Mouse (Mus musculus): ENCODE results near the gene Aldh3b2. TPM values are rescaled to one million over a fixed set of nuclear protein-coding genes. Genes with fewer than 3 reads are reported as not detected.

The Aldh3b2 gene
- 0.44 TPM for polyA plus RNA-seq (2014; fragmentation: Illumina TruSeq; extraction: RNeasy Lipid Tissue Mini Kit (QIAGEN cat#74804); ENCODE audit: low read depth, low replicate concordance)

GRCm38 (mm10) chr19:3972229-3972628, at the start of gene Aldh3b2:
Gene Aldh3b2 (plus strand): TSS chr19:3972328.

GRCm38 (mm10) chr19:3929211-3929941, 42.8 kb upstream of the Aldh3b2 start, which contains the start of gene Aldh3b1:
Gene Aldh3b1 (minus strand): TSS chr19:3929808.

GRCm38 (mm10) chr19:3935032-3935895, 36.9 kb upstream of the Aldh3b2 start, which contains the start of gene Unc93b1:
Gene Unc93b1 (plus strand): TSS chr19:3935186.

GRCm38 (mm10) chr19:3958470-3958869, 13.7 kb upstream of the Aldh3b2 start, which contains the start of gene Aldh3b3:
Gene Aldh3b3 (plus strand): TSS chr19:3958645.

GRCm38 (mm10) chr19:3986334-3986733, 14.2 kb downstream of the Aldh3b2 start, which contains the start of gene Acy3:
Gene Acy3 (plus strand): TSS chr19:3986570.

GRCm38 (mm10) chr19:3992416-3992815, 20.3 kb downstream of the Aldh3b2 start, which contains the start of gene Tbx10:
Gene Tbx10 (plus strand): TSS chr19:3992752.

GRCm38 (mm10) chr19:4000119-4000900, 28.2 kb downstream of the Aldh3b2 start, which contains the start of the genes Nudt8 and Gm49405:
Gene Nudt8 (plus strand): TSS chr19:4000580.
Gene Gm49405 (plus strand): TSS chr19:4000626.

GRCm38 (mm10) chr19:4003112-4003511, 31.0 kb downstream of the Aldh3b2 start, which contains the start of gene Doc2g:
Gene Doc2g (plus strand): TSS chr19:4003313.

GRCm38 (mm10) chr19:4012432-4013022, 40.4 kb downstream of the Aldh3b2 start, which contains the start of gene Ndufv1:
Gene Ndufv1 (minus strand): TSS chr19:4012806.

Other genes with a start within 250 kb of the Aldh3b2 start
- gene Kmt5b, start 204.9 kb upstream of the Aldh3b2 start, polyA plus RNA-seq (2014; fragmentation: Illumina TruSeq; extraction: RNeasy Lipid Tissue Mini Kit (QIAGEN cat#74804); ENCODE audit: low read depth, low replicate concordance): 242 TPM
- 66.4 TPM for gene Chka, start 120.6 kb upstream of the Aldh3b2 start, polyA plus RNA-seq (2014; fragmentation: Illumina TruSeq; extraction: RNeasy Lipid Tissue Mini Kit (QIAGEN cat#74804); ENCODE audit: low read depth, low replicate concordance)
- gene Tcirg1, start 65.2 kb upstream of the Aldh3b2 start, polyA plus RNA-seq (2014; fragmentation: Illumina TruSeq; extraction: RNeasy Lipid Tissue Mini Kit (QIAGEN cat#74804); ENCODE audit: low read depth, low replicate concordance): 3.8 TPM
- 5.1 TPM for gene Ndufs8, start 59.6 kb upstream of the Aldh3b2 start, polyA plus RNA-seq (2014; fragmentation: Illumina TruSeq; extraction: RNeasy Lipid Tissue Mini Kit (QIAGEN cat#74804); ENCODE audit: low read depth, low replicate concordance)
- gene Aldh3b1, start 42.5 kb upstream of the Aldh3b2 start, polyA plus RNA-seq (2014; fragmentation: Illumina TruSeq; extraction: RNeasy Lipid Tissue Mini Kit (QIAGEN cat#74804); ENCODE audit: low read depth, low replicate concordance): 0.50 TPM
- gene Unc93b1, start 37.1 kb upstream of the Aldh3b2 start, polyA plus RNA-seq (2014; fragmentation: Illumina TruSeq; extraction: RNeasy Lipid Tissue Mini Kit (QIAGEN cat#74804); ENCODE audit: low read depth, low replicate concordance): 1.8 TPM
- not detected for gene Aldh3b3, start 13.7 kb upstream of the Aldh3b2 start, polyA plus RNA-seq (2014; fragmentation: Illumina TruSeq; extraction: RNeasy Lipid Tissue Mini Kit (QIAGEN cat#74804); ENCODE audit: low read depth, low replicate concordance)
- 1.1 TPM for gene Acy3, start 14.2 kb downstream of the Aldh3b2 start, polyA plus RNA-seq (2014; fragmentation: Illumina TruSeq; extraction: RNeasy Lipid Tissue Mini Kit (QIAGEN cat#74804); ENCODE audit: low read depth, low replicate concordance)
- gene Tbx10, start 20.4 kb downstream of the Aldh3b2 start, polyA plus RNA-seq (2014; fragmentation: Illumina TruSeq; extraction: RNeasy Lipid Tissue Mini Kit (QIAGEN cat#74804); ENCODE audit: low read depth, low replicate concordance): not detected
- gene Nudt8, start 28.3 kb downstream of the Aldh3b2 start, polyA plus RNA-seq (2014; fragmentation: Illumina TruSeq; extraction: RNeasy Lipid Tissue Mini Kit (QIAGEN cat#74804); ENCODE audit: low read depth, low replicate concordance): not detected
- 0.47 TPM for gene Gm49405, start 28.3 kb downstream of the Aldh3b2 start, polyA plus RNA-seq (2014; fragmentation: Illumina TruSeq; extraction: RNeasy Lipid Tissue Mini Kit (QIAGEN cat#74804); ENCODE audit: low read depth, low replicate concordance)
- not detected for gene Doc2g, start 31.0 kb downstream of the Aldh3b2 start, polyA plus RNA-seq (2014; fragmentation: Illumina TruSeq; extraction: RNeasy Lipid Tissue Mini Kit (QIAGEN cat#74804); ENCODE audit: low read depth, low replicate concordance)
- gene Ndufv1, start 40.5 kb downstream of the Aldh3b2 start, polyA plus RNA-seq (2014; fragmentation: Illumina TruSeq; extraction: RNeasy Lipid Tissue Mini Kit (QIAGEN cat#74804); ENCODE audit: low read depth, low replicate concordance): 8.4 TPM
- 27.6 TPM for gene Gstp1, start 65.7 kb downstream of the Aldh3b2 start, polyA plus RNA-seq (2014; fragmentation: Illumina TruSeq; extraction: RNeasy Lipid Tissue Mini Kit (QIAGEN cat#74804); ENCODE audit: low read depth, low replicate concordance)
- gene Gstp2, start 73.7 kb downstream of the Aldh3b2 start, polyA plus RNA-seq (2014; fragmentation: Illumina TruSeq; extraction: RNeasy Lipid Tissue Mini Kit (QIAGEN cat#74804); ENCODE audit: low read depth, low replicate concordance): 2.6 TPM
- not detected for gene Gstp3, start 87.2 kb downstream of the Aldh3b2 start, polyA plus RNA-seq (2014; fragmentation: Illumina TruSeq; extraction: RNeasy Lipid Tissue Mini Kit (QIAGEN cat#74804); ENCODE audit: low read depth, low replicate concordance)
- gene Cabp2, start 109.2 kb downstream of the Aldh3b2 start, polyA plus RNA-seq (2014; fragmentation: Illumina TruSeq; extraction: RNeasy Lipid Tissue Mini Kit (QIAGEN cat#74804); ENCODE audit: low read depth, low replicate concordance): not detected
- gene Cdk2ap2, start 124.9 kb downstream of the Aldh3b2 start, polyA plus RNA-seq (2014; fragmentation: Illumina TruSeq; extraction: RNeasy Lipid Tissue Mini Kit (QIAGEN cat#74804); ENCODE audit: low read depth, low replicate concordance): 4.7 TPM
- gene Pitpnm1, start 127.7 kb downstream of the Aldh3b2 start, polyA plus RNA-seq (2014; fragmentation: Illumina TruSeq; extraction: RNeasy Lipid Tissue Mini Kit (QIAGEN cat#74804); ENCODE audit: low read depth, low replicate concordance): 0.63 TPM
- 0.47 TPM for gene Aip, start 153.5 kb downstream of the Aldh3b2 start, polyA plus RNA-seq (2014; fragmentation: Illumina TruSeq; extraction: RNeasy Lipid Tissue Mini Kit (QIAGEN cat#74804); ENCODE audit: low read depth, low replicate concordance)
- gene Gpr152, start 167.5 kb downstream of the Aldh3b2 start, polyA plus RNA-seq (2014; fragmentation: Illumina TruSeq; extraction: RNeasy Lipid Tissue Mini Kit (QIAGEN cat#74804); ENCODE audit: low read depth, low replicate concordance): not detected
- gene Cabp4, start 171.7 kb downstream of the Aldh3b2 start, polyA plus RNA-seq (2014; fragmentation: Illumina TruSeq; extraction: RNeasy Lipid Tissue Mini Kit (QIAGEN cat#74804); ENCODE audit: low read depth, low replicate concordance): 0.66 TPM
- gene Coro1b, start 176.3 kb downstream of the Aldh3b2 start, polyA plus RNA-seq (2014; fragmentation: Illumina TruSeq; extraction: RNeasy Lipid Tissue Mini Kit (QIAGEN cat#74804); ENCODE audit: low read depth, low replicate concordance): 53.4 TPM
- gene Ptprcap, start 181.3 kb downstream of the Aldh3b2 start, polyA plus RNA-seq (2014; fragmentation: Illumina TruSeq; extraction: RNeasy Lipid Tissue Mini Kit (QIAGEN cat#74804); ENCODE audit: low read depth, low replicate concordance): 10.0 TPM
- 3.2 TPM for gene Rps6kb2, start 191.0 kb downstream of the Aldh3b2 start, polyA plus RNA-seq (2014; fragmentation: Illumina TruSeq; extraction: RNeasy Lipid Tissue Mini Kit (QIAGEN cat#74804); ENCODE audit: low read depth, low replicate concordance)
- 1.9 TPM for gene Carns1, start 203.2 kb downstream of the Aldh3b2 start, polyA plus RNA-seq (2014; fragmentation: Illumina TruSeq; extraction: RNeasy Lipid Tissue Mini Kit (QIAGEN cat#74804); ENCODE audit: low read depth, low replicate concordance)
- gene Tbc1d10c, start 219.0 kb downstream of the Aldh3b2 start, polyA plus RNA-seq (2014; fragmentation: Illumina TruSeq; extraction: RNeasy Lipid Tissue Mini Kit (QIAGEN cat#74804); ENCODE audit: low read depth, low replicate concordance): 1.2 TPM
- 90.7 TPM for gene Ppp1ca, start 219.7 kb downstream of the Aldh3b2 start, polyA plus RNA-seq (2014; fragmentation: Illumina TruSeq; extraction: RNeasy Lipid Tissue Mini Kit (QIAGEN cat#74804); ENCODE audit: low read depth, low replicate concordance)
- 2.5 TPM for gene Rad9a, start 229.3 kb downstream of the Aldh3b2 start, polyA plus RNA-seq (2014; fragmentation: Illumina TruSeq; extraction: RNeasy Lipid Tissue Mini Kit (QIAGEN cat#74804); ENCODE audit: low read depth, low replicate concordance)
- gene Clcf1, start 241.9 kb downstream of the Aldh3b2 start, polyA plus RNA-seq (2014; fragmentation: Illumina TruSeq; extraction: RNeasy Lipid Tissue Mini Kit (QIAGEN cat#74804); ENCODE audit: low read depth, low replicate concordance): 0.44 TPM
- not detected for gene AC109138.7, start 242.0 kb downstream of the Aldh3b2 start, polyA plus RNA-seq (2014; fragmentation: Illumina TruSeq; extraction: RNeasy Lipid Tissue Mini Kit (QIAGEN cat#74804); ENCODE audit: low read depth, low replicate concordance)

Measured in sigmoid colon, adult 10 weeks (tissue).